Mouse (Mus musculus) right cerebral cortex, adult 2 months (tissue): Measurements from ENCODE around the gene 1700030J22Rik.
A peak's percentile ranks its signal among the peaks of the same experiment; 100 is the strongest.

Experiments
- DNase-seq, 2 experiments: peaks; one replicate each; pipeline ENCODE4 v3.0.0; 2021 to 2022; ENCODE audit warnings: low spot score in 2 of 2

Gene 1700030J22Rik

DNA sequence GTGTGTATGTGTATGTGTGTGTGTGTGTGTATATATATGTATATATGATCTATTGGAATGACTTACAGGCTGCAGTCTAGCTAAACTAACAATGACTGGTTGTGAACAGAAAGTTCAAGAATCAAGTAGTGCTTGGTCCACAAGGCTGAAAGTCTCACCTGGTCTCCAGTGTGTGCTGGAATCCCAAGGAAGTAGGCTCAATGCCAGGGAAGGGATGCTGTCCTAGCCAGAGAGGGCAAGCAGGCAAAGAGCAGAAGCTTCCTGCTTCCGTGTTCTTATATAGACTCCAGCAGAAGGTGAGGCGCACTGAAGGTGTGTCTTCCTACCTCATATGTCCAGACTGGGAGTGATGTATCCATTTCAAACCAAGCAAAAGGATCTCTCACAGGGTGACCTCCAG, 27.0 kb downstream of the 1700030J22Rik start:
- no peak for DNase-seq

DNA sequence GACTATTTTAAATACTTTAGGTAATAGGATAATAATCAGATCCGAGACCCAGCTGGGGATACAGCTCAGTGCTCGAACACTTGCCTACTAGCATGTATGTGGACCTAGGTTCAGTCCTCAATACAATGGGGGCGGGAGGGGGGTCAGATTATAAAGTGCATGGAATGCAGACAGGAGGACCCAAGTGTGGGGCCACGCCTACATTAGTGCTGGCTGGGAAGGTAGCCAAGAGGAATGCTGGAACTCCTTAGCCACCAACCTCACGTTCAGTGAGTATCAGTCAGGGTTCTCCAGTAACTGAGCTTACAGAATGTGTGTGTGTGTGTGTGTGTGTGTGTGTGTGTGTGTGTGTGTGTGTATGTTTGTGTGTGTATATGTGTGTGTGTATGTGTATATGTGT, 27.4 kb downstream of the 1700030J22Rik start:
- no peak for DNase-seq

DNA sequence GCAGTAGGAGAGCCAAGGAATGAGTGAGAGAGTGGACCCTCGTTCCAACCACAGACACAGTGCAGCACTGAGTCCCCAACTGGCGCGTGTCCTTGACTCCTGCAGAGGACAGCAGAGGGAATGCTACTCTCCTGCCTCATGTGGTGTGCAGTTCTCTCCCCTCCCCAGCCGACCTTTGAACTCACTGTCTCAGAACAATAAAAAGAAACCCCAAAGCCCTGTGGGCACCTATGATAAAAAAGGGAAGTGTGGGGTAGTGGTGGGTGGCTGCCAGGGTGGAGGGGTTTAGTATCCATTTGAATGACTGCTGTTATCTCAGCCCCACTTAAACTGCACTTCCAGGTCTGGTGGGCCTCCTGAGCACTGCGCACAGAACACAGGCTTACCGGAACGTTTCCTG, 31.2 kb downstream of the 1700030J22Rik start:
- DNase-seq, result no peak

DNA sequence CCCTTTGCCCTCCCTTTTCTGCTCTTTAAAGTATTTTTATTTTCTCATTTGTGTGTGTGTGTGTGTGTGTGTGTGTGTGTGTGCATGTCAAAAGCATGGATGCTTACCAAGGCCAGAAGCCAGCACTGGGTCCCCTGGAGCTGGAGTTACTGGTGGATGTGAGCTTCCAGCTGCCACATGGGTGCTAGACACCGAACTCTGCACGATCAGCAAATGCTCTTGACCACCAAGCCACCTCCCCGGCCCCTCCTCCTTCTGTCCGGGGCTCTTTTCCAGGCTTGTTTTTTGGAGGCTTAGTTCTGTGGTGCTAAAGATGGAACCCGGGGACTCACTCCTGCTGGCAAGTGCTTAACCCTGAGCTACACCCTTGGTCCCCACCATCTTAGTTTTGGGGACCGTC, 31.9 kb downstream of the 1700030J22Rik start:
- no peak for DNase-seq

DNA sequence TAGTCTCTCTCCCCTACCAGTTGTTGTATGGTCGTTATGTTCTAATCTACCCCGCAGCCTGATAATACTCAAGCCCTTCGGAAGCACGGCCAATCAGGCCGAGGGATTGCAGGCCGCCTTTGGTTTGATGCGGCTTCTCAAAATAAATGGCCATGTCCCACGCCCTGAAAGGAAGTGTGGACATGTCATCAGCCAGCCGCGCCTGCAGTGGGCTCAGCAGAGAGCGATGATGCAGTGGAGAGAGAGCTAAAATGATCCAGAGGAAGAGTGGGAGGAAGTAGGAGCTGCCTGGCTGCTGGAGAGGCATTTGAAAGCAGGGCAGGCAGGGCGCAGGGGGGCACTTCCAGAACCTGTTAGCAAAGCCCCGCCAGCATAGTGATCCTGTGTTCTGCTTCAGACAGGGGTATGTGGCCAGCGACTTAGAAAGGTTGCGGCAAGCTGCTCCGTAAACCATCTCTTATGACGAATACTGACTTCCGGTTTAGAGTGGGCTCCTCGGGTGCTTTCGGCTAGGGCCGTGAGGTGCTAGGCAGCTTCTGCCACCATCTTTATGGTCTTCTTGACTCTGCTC, 32.4 kb downstream of the 1700030J22Rik start:
- peak; percentile 73 to 76 for DNase-seq

DNA sequence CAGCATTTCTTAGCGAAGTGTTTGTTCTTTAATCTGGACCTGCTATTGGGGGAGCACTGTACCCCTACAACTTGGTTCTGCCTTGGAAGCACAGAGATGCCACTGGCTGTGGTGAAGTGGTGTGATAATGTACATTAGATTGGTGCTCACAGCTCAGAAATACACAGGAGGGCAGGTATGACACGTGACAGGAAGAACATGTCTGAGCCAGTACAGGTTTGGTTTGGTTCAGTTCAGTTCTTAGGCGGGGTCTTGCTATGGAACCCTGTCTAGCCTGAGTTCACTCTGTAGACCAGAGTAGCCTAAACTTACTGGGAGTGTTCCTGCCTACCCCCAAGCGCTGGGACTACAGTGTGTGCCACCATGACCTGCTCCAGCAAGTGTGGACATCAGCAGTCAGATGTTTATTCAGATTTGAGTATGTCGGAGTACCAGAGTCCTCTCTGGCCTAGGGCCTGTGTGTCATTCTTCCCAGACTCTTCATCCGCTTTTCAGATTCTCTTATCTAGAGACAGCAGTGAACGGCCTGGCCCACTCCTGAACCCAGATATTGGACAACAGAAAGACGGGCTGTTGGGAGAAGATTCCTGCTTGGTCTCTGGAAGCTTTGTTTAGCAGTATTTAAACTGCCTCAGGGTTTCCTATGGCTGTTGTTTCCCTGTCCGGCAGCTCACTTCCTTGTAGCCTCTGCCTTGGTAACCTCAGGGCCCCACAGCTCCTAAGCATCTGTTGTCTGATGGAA, 33.4 kb downstream of the 1700030J22Rik start:
- no peak for DNase-seq

DNA sequence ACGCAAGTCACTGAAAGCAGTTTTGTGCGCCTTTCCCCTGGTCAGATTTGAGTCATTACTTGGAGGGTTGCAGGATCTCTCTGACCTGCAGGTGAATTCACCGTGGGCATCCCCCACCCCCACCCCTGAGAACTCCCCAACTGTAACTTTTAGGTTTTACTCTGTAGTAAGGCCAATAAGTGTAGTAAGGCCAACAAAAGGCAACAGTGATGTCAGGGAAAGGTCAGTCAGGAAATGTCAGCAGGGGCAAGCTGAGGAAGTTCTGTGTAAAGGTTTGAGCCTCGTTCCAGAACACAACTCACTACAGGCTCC, 34.4 kb downstream of the 1700030J22Rik start:
- no peak for DNase-seq

DNA sequence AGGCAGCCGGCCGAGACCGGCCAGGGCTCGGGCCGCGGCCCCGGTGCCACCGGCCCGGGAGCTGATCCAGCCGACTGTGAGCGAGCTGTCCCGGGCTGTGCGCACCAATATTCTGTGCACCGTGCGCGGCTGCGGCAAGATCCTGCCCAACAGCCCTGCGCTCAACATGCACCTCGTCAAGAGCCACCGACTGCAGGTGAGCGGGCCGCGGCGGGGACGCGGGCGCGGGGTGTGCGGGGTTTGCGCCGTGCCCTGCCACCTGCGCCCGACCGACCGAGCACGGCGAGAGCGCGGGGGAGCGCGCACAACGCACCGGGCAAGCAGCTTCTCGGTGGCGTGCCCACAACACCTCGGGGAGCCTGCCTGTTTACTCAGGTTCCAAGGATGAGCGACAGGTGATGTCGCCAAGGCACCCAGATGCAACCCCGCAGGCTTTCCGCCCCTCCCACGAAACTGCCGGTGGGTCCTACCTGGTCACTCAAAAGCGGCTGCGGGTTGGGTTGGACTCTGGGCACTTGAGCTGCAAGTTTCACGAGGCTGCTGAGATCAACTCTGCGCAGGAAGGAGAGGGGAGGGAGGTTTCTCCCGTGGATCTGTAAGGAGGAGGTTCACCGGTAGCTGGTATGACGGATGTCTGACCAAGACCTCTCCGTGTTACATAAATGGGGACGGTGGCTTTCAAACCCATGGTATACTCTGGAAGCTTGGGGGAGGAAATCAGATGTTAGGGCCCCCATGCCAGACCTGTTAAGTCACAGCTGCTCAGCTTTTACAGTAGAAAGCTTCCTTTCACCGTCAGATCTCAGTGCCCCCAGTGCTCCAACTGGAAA, 35.0 kb downstream of the 1700030J22Rik start:
- DNase-seq, result peak; percentile 47 to 60

DNA sequence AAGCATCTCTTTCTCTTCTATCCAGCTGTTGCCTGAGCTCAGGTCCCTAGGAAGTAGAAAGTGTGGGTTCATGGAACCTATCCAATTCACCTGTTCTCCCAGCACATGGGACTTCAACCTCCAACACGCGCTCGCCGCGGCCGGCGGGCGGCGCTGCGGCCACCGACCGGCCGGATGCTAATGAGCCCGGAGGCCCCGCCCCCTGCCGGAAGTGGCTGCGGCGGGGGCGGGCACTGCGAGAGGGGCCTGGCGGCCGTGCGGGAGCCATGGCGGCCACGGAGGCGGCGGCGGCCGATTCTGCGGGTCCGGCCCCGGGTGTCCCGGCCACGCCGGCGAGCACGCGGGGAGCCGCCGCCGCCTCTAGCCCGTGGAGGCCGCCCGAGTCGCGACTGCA, 35.6 kb downstream of the 1700030J22Rik start, which contains the start of gene Atmin:
Gene Atmin, plus strand, starts transcription at position 233 of the 394 bp plus-strand sequence.
- peak; percentile 73 to 77 for DNase-seq

DNA sequence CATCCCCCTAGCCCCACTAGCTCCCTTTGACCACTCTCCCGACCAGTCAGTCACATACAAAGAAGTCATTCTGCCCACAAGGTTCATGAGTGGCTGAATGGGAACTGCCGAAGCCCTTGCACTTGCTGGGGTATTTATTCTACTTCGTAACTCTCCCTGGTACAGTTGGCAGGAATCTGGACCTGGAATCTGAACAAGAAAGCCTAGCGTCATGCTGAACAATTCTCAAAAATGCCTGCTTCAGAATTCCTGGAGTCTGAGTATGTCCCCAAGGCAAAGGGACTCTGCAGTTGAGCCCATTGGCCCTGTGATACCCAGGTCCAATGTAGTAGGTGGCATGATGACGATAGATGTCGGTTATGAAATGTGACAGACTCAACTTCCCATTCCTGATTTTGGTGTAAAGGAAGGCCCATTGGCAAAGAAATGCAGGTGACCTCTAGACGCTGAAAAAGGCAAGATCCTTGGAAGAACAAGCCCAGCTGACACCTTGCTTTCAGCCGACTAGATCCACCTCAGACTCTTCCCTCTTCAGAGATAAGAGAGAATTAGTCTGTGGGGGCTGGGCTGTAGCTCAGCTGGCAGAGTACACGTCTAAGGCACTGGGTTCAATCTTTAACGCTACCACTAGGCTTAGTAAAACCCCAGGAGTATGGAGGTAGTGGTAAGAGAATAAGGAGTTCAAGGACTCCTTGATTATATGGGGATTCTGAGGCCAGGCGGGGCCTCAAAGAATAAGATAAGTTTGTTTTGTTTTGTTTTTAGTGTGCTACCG, 36.3 kb downstream of the 1700030J22Rik start:
- no peak for DNase-seq

DNA sequence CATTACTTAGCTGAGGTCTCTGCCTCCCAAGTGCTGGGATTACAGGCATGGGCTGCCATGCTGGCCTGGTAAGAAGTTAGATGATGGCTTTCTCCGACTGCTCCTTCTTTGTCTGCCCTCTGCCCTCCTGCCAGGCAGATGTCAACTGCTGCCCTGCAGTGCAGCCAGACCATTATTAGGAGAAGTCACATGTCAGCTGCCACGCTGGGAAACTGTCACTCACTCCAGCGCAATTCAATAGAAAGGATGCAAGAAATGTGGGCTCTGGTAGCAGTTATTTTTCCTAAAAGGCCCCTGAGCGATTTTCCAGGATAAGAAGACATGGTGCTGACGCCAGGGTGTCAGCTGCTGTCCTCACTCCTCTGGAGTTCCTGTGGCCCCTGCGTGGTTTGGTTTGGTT, 43.3 kb downstream of the 1700030J22Rik start:
- no peak for DNase-seq

DNA sequence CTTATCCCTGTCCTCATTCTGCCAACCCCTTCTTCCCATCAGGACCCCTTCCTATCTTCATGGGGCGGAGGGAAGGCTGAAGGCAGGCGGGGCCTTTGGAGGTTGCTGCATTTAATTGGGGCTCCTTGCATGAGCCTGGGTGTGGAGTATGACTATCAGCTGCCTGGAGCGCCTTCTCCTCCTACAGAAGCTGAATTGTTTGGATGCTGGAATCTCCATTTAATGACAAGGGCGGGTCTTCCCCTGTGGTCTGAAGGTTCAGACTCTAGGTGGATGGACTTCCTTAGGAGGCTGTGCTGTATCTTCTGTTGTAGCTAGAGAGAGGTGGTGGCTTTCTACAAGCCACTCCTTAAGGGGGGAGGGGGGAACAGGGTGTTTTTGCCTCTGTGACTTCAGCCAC, 43.8 kb downstream of the 1700030J22Rik start:
- no peak for DNase-seq

DNA sequence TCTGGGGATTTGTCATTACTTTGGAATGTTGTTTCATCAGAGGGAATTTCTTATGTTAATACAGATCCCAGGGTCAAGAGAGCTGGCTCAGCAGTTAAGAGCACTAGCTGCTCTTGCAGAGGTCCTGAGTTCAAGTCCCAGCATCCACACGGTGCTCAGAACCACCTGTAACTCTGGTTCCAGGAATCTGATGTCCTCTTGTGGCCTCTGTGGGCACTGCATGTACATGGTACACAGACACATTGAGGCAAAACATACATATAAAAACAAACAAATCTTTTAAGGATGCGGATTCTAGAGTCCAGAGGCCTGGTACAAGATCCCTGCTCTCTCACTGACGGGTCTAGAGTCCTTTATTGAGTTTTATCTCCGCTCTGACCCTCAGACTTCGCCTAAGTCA, 50.2 kb downstream of the 1700030J22Rik start:
- DNase-seq, result no peak

DNA sequence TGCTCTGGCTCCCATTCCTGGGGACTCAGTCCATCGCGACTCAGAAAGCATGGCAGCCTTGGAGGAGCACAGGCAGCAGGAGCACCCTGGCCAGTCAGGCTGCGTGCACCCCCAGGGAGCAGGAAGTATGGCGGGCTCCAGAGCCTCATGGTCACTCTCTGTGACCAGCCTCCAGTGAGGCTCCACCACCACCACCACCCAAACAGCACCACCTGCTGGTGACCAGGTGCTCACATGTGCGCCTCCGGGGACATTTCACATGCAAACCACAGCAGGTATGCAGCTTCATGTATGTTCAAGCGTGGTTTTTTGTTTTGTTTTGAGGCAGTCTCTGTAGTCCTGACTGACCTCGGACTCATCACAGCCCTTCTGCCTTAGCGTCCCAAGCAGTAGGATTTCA, 50.9 kb downstream of the 1700030J22Rik start:
- no peak for DNase-seq

DNA sequence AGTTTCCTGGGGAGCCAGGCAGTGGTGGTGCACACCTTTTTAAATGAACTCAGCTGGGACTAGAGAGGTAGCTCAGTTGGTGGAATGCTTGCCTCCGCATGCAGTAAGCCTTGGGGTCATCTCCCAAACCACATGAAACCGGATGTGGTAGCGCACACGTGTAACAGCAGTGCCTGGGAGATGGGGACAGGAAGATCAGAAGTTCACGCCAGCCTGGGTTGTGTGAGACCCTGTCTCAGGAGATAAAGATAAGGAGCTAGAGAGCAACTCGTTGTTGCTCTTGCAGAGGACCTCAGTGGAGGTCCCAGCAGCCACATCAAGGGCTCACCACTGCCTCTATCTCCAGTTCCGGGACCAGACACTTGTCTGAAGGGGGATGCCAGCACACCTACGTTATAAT, 55.2 kb downstream of the 1700030J22Rik start:
- no peak for DNase-seq

DNA sequence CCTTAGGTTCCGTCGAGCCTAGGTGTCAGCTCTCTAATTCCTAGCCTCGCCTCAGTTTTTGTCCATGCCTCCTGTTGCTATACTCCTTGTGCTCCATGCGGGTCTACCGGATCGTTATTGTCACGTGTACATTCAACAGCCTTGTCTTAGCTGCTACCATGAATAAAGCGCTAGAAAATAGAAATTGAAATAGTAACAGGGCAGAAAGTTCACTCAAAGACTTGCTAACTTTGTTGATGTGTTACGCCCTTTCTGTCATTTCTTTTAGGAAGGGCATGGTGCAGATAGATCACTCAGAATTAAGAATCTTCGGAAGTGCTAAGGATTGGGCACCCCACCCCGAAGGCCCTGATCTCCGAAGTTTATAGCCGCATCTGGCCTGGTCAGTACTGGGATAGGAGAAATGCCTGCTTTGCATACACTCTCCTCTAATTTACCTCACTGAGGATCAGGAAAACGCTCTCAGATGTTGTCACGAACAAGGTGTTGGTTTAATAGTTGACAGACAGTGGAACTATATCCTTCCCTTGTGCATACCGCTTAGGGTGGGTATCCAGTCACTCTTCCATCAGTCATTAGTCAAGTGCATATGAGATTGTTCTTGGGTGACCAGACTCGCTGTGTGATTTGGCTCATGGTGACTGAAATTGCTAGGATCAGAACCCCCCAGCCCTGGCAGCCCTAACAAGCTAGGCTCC, 56.5 kb downstream of the 1700030J22Rik start:
- DNase-seq, result no peak

DNA sequence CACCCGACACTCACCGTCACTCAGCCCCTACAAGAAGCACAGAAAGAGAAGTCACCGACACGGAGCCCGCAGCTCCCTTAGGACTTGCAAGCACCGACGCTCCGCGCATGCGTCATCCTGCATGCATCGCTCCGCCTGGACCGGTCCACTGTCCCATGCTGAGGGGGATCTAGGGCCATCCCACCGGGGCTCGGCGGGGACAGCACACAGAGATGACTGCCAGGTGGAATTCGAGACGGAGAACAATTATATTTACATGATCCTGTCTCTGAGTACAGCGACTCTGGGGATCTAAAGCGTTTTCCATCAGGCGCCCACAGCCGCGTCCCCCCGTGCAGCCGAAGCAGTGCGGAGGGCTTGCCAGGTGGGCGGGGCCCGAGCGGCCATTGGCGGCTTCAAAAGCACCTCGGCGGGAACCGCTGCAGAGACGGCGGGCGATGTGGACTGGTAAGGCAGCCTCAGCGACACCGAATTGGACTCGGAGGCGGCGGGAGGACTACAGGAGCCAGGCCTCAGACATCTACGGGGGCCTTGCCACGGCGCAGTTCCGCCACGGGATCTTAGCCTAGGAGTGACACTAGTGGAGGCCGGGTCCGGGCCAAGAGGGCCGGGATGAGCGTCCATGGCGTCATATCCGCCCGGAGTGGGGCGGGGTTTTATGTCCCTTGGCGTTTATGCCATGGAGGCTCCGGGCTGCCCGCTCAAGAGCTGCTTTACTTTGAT, 57.3 kb downstream of the 1700030J22Rik start, which contains the start of the genes Cmc2 and Cenpn:
Gene Cmc2, minus strand, starts transcription at position 119 of the 723 bp plus-strand sequence.
Gene Cenpn, plus strand, starts transcription at position 394 of the 723 bp plus-strand sequence.
- DNase-seq, result peak; percentile 87 to 93

DNA sequence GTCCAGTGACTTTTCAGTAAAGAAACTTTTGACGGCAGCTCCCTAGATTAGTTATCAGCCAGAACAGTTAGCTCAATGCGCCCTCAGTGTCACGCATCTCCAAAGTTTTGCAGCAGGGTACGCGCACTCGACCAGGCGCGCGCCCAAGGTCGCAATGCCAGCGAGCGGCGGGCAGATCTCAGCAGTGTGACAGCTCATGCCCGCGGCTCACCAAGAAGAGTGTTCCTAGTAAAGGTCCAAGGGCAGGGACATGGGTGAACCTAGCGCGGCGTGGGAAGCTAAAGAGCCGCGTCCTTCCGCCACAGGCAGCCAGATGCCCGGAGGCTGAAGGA, 57.8 kb downstream of the 1700030J22Rik start:
- DNase-seq, result no peak
